Mouse (Mus musculus): ENCODE results near the gene Plcb1. TPM values are rescaled to one million over a fixed set of nuclear protein-coding genes. Genes with fewer than 3 reads are reported as not detected.

Plcb1 gene
- polyA plus RNA-seq, 1 experiment, result 0.46 TPM

DNA sequence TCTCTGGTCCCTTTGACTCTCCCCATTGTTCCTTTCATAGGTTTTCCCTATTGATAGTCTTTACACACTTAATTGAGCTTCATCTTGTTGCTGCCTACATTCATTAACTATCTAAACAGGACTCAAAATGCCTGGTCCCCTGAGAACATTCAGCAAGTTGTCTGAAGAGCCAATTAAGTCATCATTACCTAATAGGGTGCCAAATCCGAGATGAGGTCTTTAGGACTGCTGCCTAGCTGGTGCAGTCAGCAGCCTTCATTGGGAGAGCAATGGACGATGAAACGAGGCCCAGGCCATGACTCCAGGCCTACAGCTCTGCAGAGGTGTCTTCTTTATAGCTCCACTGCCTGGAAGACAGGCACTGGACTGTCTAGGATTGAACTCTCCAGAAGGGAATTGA, 710.7 kb downstream of the Plcb1 start:
- Histone ChIP-seq H3K4me1 (no peaks in the 10 kb centered on the region), H3K36me3 (replicated peaks; ENCODE audit: low read length) (no peaks in the 10 kb centered on the region), H3K9me3 (no peaks in the 10 kb centered on the region), H3K27me3 (replicated peaks) (no peaks in the 10 kb centered on the region), H3K4me3 (replicated peaks) (no peak overlapping the region)
- TF ChIP-seq FLI1 (IDR thresholded peaks at IDR 0.05; ENCODE audit: low read length), result no peak
- TF ChIP-seq GATA1 (IDR thresholded peaks at IDR 0.05; ENCODE audit: borderline replicate concordance, low read length), result no peak

DNA sequence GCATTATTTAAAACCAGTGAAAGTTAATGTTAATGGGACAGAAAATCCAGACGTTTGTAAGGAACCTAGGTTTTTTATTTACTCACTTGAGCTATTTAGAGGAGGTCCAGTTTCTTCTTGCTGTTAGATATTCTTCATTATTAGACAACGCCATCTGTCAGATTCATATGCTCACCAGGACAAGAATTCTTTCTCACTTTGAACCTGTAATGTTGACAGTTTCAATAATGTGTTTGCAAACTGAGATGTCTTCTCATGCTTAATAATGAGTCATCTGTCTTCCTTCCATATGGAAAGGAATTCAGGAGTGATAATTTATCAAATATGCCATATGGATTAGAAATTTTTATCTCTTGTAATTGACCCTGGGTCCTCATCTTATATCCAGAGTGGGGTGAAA, 711.4 kb downstream of the Plcb1 start:
- TF ChIP-seq GATA1 (IDR thresholded peaks at IDR 0.05; ENCODE audit: borderline replicate concordance, low read length), result no peak
- no peak for TF ChIP-seq FLI1 (IDR thresholded peaks at IDR 0.05; ENCODE audit: low read length)
- Histone ChIP-seq H3K36me3 (replicated peaks; ENCODE audit: low read length) (no peaks in the 10 kb centered on the region), H3K4me3 (replicated peaks) (no peak overlapping the region), H3K4me1 (no peaks in the 10 kb centered on the region), H3K27me3 (replicated peaks) (no peaks in the 10 kb centered on the region), H3K9me3 (no peaks in the 10 kb centered on the region)

DNA sequence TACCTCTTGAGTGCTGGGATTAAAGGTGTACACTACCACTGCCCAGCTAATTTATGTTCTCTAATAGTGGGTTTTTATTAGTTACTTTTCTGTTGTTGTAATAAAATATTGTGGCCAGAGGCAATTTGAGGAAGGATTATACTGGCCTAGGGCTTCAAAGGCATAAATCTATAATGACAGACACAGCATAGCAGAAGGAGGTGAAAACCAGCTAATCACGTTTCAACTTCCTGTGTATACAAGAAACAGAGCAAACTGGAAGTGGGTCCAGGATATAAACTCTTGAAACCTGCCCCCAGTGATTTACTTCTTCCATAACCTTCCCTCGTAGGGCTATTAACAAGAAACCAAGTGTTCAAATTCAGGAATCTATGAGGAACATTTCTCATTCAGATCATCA, 715.0 kb downstream of the Plcb1 start:
- no peaks in the 10 kb centered on the region for H3K27me3 ChIP-seq (replicated peaks)
- H3K4me1 ChIP-seq, result no peaks in the 10 kb centered on the region
- H3K36me3 ChIP-seq (replicated peaks; ENCODE audit: low read length), result no peaks in the 10 kb centered on the region
- TF ChIP-seq GATA1 (IDR thresholded peaks at IDR 0.05; ENCODE audit: borderline replicate concordance, low read length), result no peak
- no peaks in the 10 kb centered on the region for H3K9me3 ChIP-seq
- H3K4me3 ChIP-seq (replicated peaks), result no peak overlapping the region

DNA sequence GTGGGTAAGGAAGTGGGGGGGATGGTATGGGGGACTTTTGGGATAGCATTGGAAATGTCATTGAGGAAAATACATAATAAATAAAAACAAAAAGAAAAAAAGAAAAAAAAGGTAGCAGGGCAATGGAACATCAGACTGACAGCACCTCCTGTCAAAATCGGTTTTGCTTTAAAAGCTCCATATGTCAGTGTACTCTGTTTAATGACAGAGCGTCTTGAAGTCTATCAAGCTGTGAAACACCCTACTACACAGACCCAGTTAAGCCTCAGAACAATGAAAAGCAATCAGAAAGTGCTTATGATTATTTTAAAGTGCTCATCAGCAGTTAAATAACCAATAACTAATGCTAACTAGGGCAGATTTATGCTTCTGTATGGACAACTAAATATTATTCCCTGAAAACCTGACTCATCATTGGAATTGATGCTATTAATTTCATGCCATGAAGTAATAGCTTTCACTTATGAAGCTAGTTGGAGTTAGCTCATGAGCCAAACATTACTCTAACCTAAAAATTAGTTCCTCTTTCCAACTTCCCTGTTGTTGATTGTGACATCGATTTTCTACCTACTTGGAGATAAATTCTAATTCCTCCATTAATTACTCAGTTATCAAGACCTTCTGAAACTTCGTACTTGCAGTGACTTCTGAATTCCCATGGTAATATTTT, 717.6 kb downstream of the Plcb1 start:
- H3K9me3 ChIP-seq, result no peaks in the 10 kb centered on the region
- H3K27me3 ChIP-seq (replicated peaks), result no peaks in the 10 kb centered on the region
- no peak overlapping the region for H3K4me3 ChIP-seq (replicated peaks)
- no peaks in the 10 kb centered on the region for H3K36me3 ChIP-seq (replicated peaks; ENCODE audit: low read length)
- TF ChIP-seq GATA1 (IDR thresholded peaks at IDR 0.05; ENCODE audit: borderline replicate concordance, low read length) (no peak), FLI1 (IDR thresholded peaks at IDR 0.05; ENCODE audit: low read length) (no peak)
- no peaks in the 10 kb centered on the region for H3K4me1 ChIP-seq

DNA sequence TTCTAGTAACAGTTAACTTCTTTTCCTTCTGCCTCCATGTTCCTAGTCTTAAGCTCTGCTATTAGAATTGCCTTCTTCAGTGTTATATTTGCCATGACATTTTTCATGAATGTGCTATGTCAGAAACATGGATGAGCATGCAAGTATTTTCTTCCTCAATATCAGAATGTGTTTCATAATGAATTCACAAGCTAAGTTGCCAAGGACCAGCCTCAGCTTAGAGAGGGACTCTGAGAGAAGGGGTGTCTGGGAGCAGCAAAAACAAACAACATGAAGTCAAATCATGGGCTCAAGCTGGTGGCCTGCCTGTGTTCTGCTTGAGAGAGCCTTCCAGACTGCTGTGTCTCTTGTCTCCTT, 718.1 kb downstream of the Plcb1 start:
- H3K4me1 ChIP-seq, result no peaks in the 10 kb centered on the region
- H3K36me3 ChIP-seq (replicated peaks; ENCODE audit: low read length), result no peaks in the 10 kb centered on the region
- H3K4me3 ChIP-seq (replicated peaks), result no peak overlapping the region
- TF ChIP-seq GATA1 (IDR thresholded peaks at IDR 0.05; ENCODE audit: borderline replicate concordance, low read length) (no peak), FLI1 (IDR thresholded peaks at IDR 0.05; ENCODE audit: low read length) (no peak)
- no peaks in the 10 kb centered on the region for H3K27me3 ChIP-seq (replicated peaks)
- no peaks in the 10 kb centered on the region for H3K9me3 ChIP-seq

DNA sequence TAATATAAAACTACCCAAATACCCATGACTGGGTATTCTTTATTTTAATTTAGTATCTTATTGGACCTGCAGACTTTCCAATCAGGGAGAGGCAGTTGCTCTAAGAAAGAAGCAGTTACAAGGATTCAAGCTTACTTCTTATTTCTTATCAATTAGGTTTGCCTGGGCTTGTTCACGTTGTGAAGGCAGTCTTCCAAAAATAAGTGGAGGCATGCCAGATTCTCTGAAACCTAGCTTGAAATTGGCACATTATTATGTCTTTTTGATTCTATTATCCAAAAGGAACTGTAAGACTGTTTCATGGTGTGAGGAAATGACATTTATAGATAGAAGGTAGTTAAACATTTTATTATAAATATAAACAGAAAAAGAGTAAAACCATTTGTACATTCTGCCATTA, 721.2 kb downstream of the Plcb1 start:
- no peak for TF ChIP-seq FLI1 (IDR thresholded peaks at IDR 0.05; ENCODE audit: low read length)
- TF ChIP-seq GATA1 (IDR thresholded peaks at IDR 0.05; ENCODE audit: borderline replicate concordance, low read length), result no peak
- Histone ChIP-seq H3K27me3 (replicated peaks) (no peaks in the 10 kb centered on the region), H3K9me3 (no peaks in the 10 kb centered on the region), H3K4me1 (no peaks in the 10 kb centered on the region), H3K36me3 (replicated peaks; ENCODE audit: low read length) (no peaks in the 10 kb centered on the region), H3K4me3 (replicated peaks) (no peak overlapping the region)

DNA sequence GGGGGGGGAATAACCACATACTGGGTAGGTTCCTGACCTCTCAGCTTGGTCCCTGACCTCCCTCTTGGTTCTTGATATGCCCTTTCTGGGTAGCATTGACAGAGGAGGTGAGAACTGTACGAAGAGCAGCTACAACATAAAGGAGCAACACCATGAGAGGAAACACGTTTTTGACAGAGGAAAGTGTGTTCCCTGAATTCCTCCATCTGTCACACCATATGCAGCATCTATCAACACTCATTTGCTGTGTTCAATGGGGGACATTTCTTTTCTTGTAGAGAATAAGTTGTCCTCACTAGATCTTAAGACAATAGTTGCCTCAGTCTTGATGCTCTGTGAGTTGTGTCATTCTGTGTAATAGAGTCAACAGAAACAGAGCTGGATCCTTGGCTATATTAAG, 733.1 kb downstream of the Plcb1 start:
- peaks cover 5% of the 10 kb centered on the region for H3K9me3 ChIP-seq
- no peaks in the 10 kb centered on the region for H3K4me1 ChIP-seq
- H3K36me3 ChIP-seq (replicated peaks; ENCODE audit: low read length), result no peaks in the 10 kb centered on the region
- H3K27me3 ChIP-seq (replicated peaks), result peaks cover 2% of the 10 kb centered on the region
- no peak overlapping the region for H3K4me3 ChIP-seq (replicated peaks)
- TF ChIP-seq FLI1 (IDR thresholded peaks at IDR 0.05; ENCODE audit: low read length), result no peak
- no peak for TF ChIP-seq GATA1 (IDR thresholded peaks at IDR 0.05; ENCODE audit: borderline replicate concordance, low read length)

Other genes starting within 250 kb of the Plcb1 start
- not detected in 2 replicates for gene Hao1, start 231.7 kb upstream of the Plcb1 start, polyA plus RNA-seq (2012; ENCODE audit: insufficient read depth, low replicate concordance)
- 1.5 and 6.5 TPM in 2 replicates for gene Tmx4, start 141.9 kb upstream of the Plcb1 start, polyA plus RNA-seq (2012; ENCODE audit: insufficient read depth, low replicate concordance)

Data from megakaryocyte, embryonic 14.5 days (primary cell).